8 mouse cellular contexts compared by ENCODE assay signal in genomic region chr19:24476929-24477882, GRCm38 (mm10). TPM values are rescaled to one million over a fixed set of nuclear protein-coding genes. Genes with fewer than 3 reads are reported as not detected.
DNase-seq lines count a peak whose midpoint lies in the region; ATAC-seq and TF ChIP-seq lines count a peak whose summit lies in the region.

Gene Fam122a, minus strand, starts transcription at chr19:24477356.

- TF ChIP-seq POLR2A in liver, adult 2 months (IDR thresholded peaks at IDR 0.05; ENCODE audit: extremely low read depth, insufficient read depth, low read length), result peak; percentile 40; the same call in 1 of the 2 replicates
- TF ChIP-seq POLR2A in myocyte (IDR thresholded peaks at IDR 0.05; ENCODE audit: insufficient read length, low read depth), result peak; percentile 66

- H3K4me1 ChIP-seq in heart, embryonic 11.5 days (ENCODE audit: control insufficient read depth, insufficient read depth, low read length), result peaks cover 14% of the 10 kb centered on the region
- H3K4me1 ChIP-seq in kidney, embryonic 16.5 days (ENCODE audit: insufficient read depth, low read length), result peaks cover 11% of the 10 kb centered on the region; the same call in 1 of the 2 replicates
- H3K4me1 ChIP-seq in liver, adult 2 months (ENCODE audit: control insufficient read depth, insufficient read depth, low read length), result peaks cover 2% of the 10 kb centered on the region

- peak within 1 kb of the TSS; percentile 50 for H3K4me3 ChIP-seq in heart, embryonic 11.5 days (ENCODE audit: low read depth, low read length)
- H3K4me3 ChIP-seq in kidney, embryonic 16.5 days (ENCODE audit: low read length), result peak within 1 kb of the TSS; percentile 87
- H3K4me3 ChIP-seq in liver, adult 2 months (ENCODE audit: insufficient read depth, low read depth, low read length), result peak within 1 kb of the TSS; percentile 87
- peak within 1 kb of the TSS; percentile 84 for H3K4me3 ChIP-seq in myocyte

- no peaks in the 10 kb centered on the region for H3K9me3 ChIP-seq in heart, embryonic 11.5 days (replicated peaks; ENCODE audit: control insufficient read depth, low read length)
- H3K9me3 ChIP-seq in kidney, embryonic 16.5 days (ENCODE audit: low read length), result no peaks in the 10 kb centered on the region

- DNase-seq in B cell, adult 2 months, result peak; percentile 95 to 97
- DNase-seq in brain, adult 2 months (ENCODE audit: low read depth, low spot score), result peak; percentile 95
- peak; percentile 55 for DNase-seq in liver, adult 2 months (ENCODE audit: extremely low read depth, low read depth, low spot score)
- DNase-seq in splenic B cell, adult 2 months (ENCODE audit: low read depth, low spot score), result peak; percentile 96

- peak within 1 kb of the TSS; percentile 91 for H3K4me2 ChIP-seq in heart, embryonic 11.5 days
- H3K4me2 ChIP-seq in kidney, embryonic 16.5 days (replicated peaks; ENCODE audit: low read depth, low read length), result peak within 1 kb of the TSS; percentile 89
- peak within 1 kb of the TSS; percentile 96 for H3K4me2 ChIP-seq in myocyte (ENCODE audit: low read depth)

- no peak for TF ChIP-seq CTCF in liver, adult 2 months (IDR thresholded peaks at IDR 0.05; ENCODE audit: low read depth, low read length)

- peak within 1 kb of the TSS; percentile 95 for H3K27ac ChIP-seq in heart, embryonic 11.5 days (ENCODE audit: low read depth, low read length)
- H3K27ac ChIP-seq in kidney, embryonic 16.5 days (ENCODE audit: low read length), result peak within 1 kb of the TSS; percentile 94
- peak within 1 kb of the TSS; percentile 75 for H3K27ac ChIP-seq in liver, adult 2 months (replicated peaks; ENCODE audit: insufficient read depth, low read depth, low read length)

- peak within 1 kb of the TSS; percentile 90 for H3K9ac ChIP-seq in heart, embryonic 11.5 days (ENCODE audit: low read depth, low read length)
- peak within 1 kb of the TSS; percentile 90 for H3K9ac ChIP-seq in kidney, embryonic 16.5 days (replicated peaks; ENCODE audit: low read length)
- peak within 1 kb of the TSS; percentile 91 for H3K9ac ChIP-seq in liver, adult 2 months (ENCODE audit: low read depth, low read length)

- under 1% methylated on average over 92 of the region's 92 CpGs for whole genome bisulfite sequencing in heart, embryonic 11.5 days (ENCODE audit: insufficient replicate concordance)
- under 1% methylated on average over 85 of the region's 92 CpGs for WGBS in kidney, embryonic 16.5 days
- WGBS in liver, adult 2 months, result under 1% methylated on average over 91 of the region's 92 CpGs

- H3ac ChIP-seq in myocyte (ENCODE audit: control insufficient read depth, insufficient read length), result peak within 1 kb of the TSS; percentile 34

- no peaks in the 10 kb centered on the region; the same call in 1 of the 2 replicates for H3K36me3 ChIP-seq in heart, embryonic 11.5 days (ENCODE audit: control insufficient read depth, insufficient read depth, low read length)
- 0 out of 2 replicates have a peak, but pooled peaks cover 2% of the 10 kb centered on the region for H3K36me3 ChIP-seq in kidney, embryonic 16.5 days (ENCODE audit: insufficient read depth, low read length)
- no peaks in the 10 kb centered on the region for H3K36me3 ChIP-seq in liver, adult 2 months (ENCODE audit: control insufficient read depth, insufficient read depth, low read length)
- no peaks in the 10 kb centered on the region for H3K36me3 ChIP-seq in myocyte (ENCODE audit: control insufficient read depth, insufficient read depth)
- no peaks in the 10 kb centered on the region for H3K36me3 ChIP-seq in splenic B cell, adult 2 months (ENCODE audit: control insufficient read depth, insufficient read depth, low read length, poor library complexity, severe bottlenecking)

- peak; percentile 91 for ATAC-seq in erythroblast, adult 5-6 weeks (replicated peaks; ENCODE audit: low FRiP score, poor library complexity, severe bottlenecking)
- ATAC-seq in heart, embryonic 11.5 days (replicated peaks; ENCODE audit: insufficient number of reproducible peaks, low FRiP score, low TSS enrichment), result peak; percentile 92
- ATAC-seq in kidney, embryonic 16.5 days (ENCODE audit: low FRiP score, low TSS enrichment), result peak; percentile 98

- no peaks in the 10 kb centered on the region for H3K27me3 ChIP-seq in heart, embryonic 11.5 days (ENCODE audit: control insufficient read depth, insufficient read depth, low read length)
- no peaks in the 10 kb centered on the region for H3K27me3 ChIP-seq in kidney, embryonic 16.5 days (ENCODE audit: insufficient read depth, low read length)
- no peaks in the 10 kb centered on the region for H3K27me3 ChIP-seq in liver, adult 2 months (ENCODE audit: control insufficient read depth, insufficient read depth, low read length)
- no peaks in the 10 kb centered on the region for H3K27me3 ChIP-seq in myocyte (ENCODE audit: control insufficient read depth, insufficient read depth, insufficient read length)
- H3K27me3 ChIP-seq in splenic B cell, adult 2 months (ENCODE audit: control insufficient read depth, insufficient read depth, low read length, poor library complexity, severe bottlenecking), result no peaks in the 10 kb centered on the region

- H3K79me2 ChIP-seq in liver, adult 2 months (ENCODE audit: control insufficient read depth, insufficient read depth, low read length), result no peaks in the 10 kb centered on the region
- H3K79me2 ChIP-seq in myocyte (ENCODE audit: control insufficient read depth, insufficient read depth), result peaks cover 5% of the 10 kb centered on the region

TF ChIP-seq in myocyte, 11 proteins besides CTCF, POLR2A, EP300 and RAD21:
- peak in 1 of 3 experiments; percentile 4 for TF ChIP-seq MYOG (IDR thresholded peaks at IDR 0.05; ENCODE audit: control insufficient read depth in 1 of 3, insufficient read depth in 1 of 3, insufficient read length in 2 of 3, low read depth in 2 of 3)
- TF ChIP-seq POLR2AphosphoS2 (IDR thresholded peaks at IDR 0.05; ENCODE audit: insufficient read length, low read depth), result no peak
- peak; percentile 62 for TF ChIP-seq SRF (IDR thresholded peaks at IDR 0.05; ENCODE audit: control insufficient read depth, insufficient read length, low read depth)
- TF ChIP-seq E2F4 (IDR thresholded peaks at IDR 0.05; ENCODE audit: insufficient read depth), result peak; percentile 31

RNA-seq across cellular contexts. Expression of gene Fam122a, which starts in this region (rescaled TPM):
- 37.8 and 40.9 TPM in 2 replicates for total RNA-seq in erythroblast, adult 5-6 weeks (2015; ENCODE audit: low replicate concordance)
- total RNA-seq in erythroblast, adult 5-6 weeks (2017; ENCODE audit: low replicate concordance), result 6.3 and 12.1 TPM in 2 replicates
- polyA plus RNA-seq in heart, embryonic 11.5 days (2014; fragmentation: Nextera tagmentation; extraction: Ambion mirVana), result 42.6 and 43.5 TPM in 2 replicates
- polyA plus RNA-seq in kidney, embryonic 16.5 days (2015; fragmentation: Nextera tagmentation; extraction: Ambion mirVana), result 39.7 and 53.3 TPM in 2 replicates
- total RNA-seq in liver, adult 2 months (2014; rRNA removed), result 0.74 and 1.3 TPM in 2 replicates
- 16.5 and 17.6 TPM in 2 replicates for polyA plus RNA-seq in liver, adult 2 months (2012; rRNA removed)
- 14.7 TPM for polyA plus RNA-seq in myocyte (2012; fragmentation: generic; extraction: Trizol)

Comparison
In these comparisons a context has a peak if more than half of its experiments do, and no peak if none do; other contexts are left out.
1. Peak in every context shown above with its lines: DNase-seq, ATAC-seq, H3K4me3 ChIP-seq and H3K27ac ChIP-seq.